Mouse (Mus musculus) mesoderm, embryonic 11.5 days (tissue): ENCODE data around the gene Tmco3.

Source experiments
- DNase-seq: peaks from one replicate; pipeline ENCODE4 v3.0.0-alpha.2; 2012; ENCODE audit warnings: low read depth, low spot score

Gene Tmco3

DNA sequence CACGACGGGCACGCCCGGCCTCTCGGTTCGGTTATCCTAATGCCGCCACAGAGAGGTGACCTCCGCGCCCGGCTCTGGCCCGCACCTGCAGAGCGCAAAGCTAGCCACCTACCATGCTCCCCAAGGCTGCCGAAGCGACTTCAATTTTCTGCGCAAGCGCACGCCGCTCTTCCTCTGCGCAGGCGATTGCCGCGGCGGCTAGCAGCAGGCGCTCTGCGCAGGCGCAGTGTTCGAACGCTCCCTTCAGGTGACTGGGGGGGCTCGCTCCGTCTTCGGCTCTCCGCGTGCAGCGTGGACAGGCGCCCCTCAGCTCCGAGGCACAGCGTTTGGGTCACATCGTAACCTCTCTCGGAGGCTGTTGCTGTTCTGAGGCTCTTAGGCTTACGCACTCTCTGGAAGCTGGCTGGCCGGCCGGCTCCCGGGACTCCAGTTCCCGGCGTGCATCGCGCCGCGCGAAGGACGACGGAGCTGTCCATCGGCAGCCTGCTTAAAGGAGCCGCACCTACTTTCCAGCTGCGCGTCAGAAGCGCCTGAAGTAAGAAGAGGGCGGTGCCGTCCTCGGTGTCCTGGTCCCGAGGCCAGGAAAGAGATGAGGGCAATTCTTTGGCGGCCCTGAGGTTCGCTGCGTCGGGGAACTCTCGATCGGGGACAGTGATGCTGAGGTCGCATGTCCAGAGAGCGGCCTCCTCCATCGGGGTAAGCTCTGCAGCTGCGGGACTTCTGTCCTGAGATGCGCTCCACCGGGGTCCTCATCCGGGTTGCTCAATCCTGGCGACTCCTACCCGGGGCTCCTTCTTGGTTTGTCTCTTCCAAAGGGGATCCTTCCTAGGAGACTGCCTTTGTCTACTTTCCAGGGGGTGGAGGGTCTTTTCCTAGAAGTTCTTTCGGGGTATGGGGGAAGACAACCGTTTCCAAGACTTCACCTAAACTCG lies at the start of gene Tmco3, which contains the start of gene Dcun1d2:
Gene Tmco3, plus strand, starts transcription at position 499 of the 932 bp plus-strand sequence.
Gene Dcun1d2, minus strand, starts transcription at position 440 of the 932 bp plus-strand sequence.
- DNase-seq: peak; percentile 97

DNA sequence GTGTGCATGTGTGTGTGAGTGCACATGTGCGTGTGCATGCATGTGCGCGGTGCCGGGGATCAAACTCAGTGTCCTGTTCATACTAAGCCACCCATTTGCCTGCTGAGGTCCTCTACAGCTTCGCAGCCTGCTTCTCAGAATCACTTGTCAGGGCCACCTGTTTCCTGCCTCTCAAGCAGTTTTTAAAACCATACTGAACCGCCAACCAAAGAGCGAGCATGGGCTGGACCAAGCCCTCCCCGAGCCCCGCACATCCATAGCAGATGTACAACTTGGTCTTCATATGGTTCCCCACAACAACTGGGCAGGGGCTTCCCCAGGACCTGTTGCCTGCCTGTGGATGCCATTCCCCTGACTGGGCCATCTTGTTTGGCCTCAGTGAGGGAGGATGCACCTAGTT lies 47.9 kb upstream of the Tmco3 start:
- DNase-seq: no peak

DNA sequence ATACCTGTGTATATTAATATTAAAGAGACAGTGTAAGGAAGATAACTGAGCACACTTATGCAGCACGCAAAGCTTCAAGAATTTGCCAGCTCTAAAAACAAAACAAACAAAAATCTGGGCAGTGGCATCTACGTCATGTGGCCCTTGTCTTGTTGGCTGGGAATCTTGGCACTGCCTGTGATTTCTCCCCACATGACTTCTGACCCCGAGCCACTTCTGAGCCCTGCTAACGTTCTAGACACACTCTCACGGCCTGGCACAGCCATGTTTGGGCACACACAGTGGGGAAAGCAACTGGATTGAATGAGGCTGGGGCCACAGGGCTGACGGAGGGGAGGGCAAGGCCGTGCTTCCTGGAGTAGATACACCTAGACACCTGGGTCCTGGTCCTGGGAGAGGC lies 47.3 kb upstream of the Tmco3 start:
- DNase-seq: no peak

DNA sequence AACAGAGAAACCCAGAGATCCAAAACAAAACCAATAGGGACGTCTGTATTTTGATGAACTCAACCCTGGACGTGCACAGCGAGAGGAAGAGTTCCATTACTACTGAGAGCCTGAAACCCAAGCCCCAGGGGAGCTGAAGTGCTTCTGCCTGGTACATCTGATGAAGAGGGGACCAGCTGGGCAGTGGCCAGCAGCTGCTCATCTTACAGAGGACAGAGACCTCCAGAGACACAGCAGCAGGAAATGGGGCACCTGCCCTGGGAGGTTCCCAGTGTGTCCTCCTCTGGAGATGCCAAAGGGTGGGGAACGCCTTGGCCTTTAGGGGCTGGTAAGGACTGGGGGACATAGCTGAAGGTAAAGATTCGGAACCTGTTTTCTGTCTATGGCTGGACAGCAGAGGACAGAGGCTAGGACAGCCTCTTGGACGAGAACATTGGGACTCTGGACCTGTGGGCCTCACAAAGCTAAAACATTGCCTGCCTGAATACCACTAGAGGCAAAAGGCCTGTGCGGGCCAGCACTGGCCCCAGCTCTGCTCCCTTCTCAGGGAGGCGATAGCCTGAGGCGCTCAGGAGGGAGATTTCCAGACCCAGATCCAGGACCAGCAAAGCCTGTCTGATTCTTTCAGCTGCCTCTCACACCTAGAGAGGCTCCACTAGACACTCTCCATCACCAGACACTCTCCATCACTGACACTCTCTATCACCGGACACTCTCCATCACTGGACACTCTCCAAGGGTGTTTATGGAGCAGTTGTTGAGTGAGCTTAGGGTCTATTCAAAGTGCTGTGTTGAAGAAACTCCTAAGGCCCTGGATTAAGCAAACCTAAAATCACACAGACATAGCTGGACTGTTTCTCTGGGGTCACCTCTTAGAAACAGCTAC lies 44.8 kb upstream of the Tmco3 start:
- no peak for DNase-seq

DNA sequence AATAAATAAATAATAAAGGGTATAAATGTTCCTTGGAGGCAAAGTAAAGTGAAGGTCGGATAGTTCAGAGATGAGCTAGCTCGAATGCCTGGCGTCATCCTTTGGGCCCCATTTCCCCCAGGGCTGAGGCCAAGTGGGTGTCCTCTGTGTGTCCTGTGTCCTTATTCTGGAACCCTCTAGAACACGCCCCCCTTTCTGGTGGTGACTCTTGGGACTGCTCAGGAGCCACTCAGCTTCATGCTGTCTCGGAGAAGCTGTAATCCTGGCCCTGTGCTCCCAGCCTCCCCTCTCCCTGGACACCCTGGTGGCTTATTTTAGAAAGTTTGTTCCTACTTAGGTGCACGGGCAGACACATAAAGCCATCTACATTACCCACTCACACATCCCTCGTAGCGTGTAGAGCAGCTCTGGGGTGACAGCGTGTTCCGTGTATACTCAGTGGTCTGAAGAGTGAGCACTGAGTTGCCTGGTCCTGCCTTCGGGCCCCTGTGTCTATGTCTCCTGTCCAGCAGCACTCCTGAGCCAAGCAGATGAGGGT lies 43.6 kb upstream of the Tmco3 start:
- no peak for DNase-seq

DNA sequence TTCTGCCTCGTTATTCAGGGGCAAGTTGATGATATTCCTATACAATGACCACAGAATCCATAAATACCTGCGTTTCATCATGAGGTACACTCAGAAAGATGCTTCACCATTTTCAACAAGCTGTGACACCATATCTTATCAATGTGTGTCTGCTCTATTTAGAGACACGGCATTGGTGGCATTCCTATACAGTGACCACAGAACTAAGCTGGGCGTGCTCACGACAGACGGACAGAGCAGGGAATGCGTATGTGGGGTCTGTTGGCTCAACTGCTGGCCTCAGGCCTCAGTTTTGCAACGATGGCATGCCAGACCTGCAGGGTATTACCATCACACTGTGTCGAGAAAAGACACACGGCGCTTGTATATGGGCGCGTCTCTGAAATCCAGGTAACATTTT lies 35.2 kb upstream of the Tmco3 start:
- no peak for DNase-seq

DNA sequence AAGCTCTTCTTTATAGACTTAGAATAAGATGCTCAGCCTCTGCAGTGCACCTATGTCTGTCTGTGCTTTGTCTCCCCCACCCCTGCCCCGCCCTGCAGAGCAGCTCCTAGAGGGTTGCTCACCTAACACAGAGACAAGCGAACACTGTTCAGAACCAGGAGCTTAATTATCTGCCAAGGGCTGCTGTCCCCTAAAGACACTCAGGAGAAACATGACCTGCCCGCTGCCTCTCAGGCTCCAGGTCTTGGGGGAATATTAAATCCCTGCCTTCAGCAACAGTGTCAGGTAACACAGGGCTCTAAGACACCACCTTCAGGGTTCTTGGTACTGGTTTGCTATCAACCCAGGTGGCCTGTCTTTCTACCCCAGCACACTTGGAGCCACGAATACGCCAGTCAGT lies 34.6 kb upstream of the Tmco3 start:
- DNase-seq: no peak

DNA sequence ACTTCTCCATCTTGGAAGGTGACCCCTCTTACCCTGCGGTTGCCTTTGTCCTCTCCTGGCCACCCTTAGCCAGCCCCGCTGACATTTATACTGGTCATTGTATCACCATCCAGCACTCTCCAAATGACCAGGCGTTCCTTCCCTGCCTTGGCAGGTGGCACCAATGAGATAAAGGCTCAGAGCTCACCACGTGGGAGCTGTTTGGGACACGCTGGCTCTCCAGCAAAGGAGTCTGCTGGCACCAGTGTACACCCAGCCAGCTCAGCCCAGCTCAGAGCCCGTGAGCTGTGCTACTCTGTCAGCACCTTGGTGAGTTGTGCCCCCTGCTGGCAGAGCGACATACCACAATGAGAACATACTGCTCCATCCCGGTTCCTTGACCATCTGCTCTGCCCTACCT lies 34.0 kb upstream of the Tmco3 start, which contains the start of gene Adprhl1:
Gene Adprhl1, minus strand, starts transcription at position 144 of the 400 bp plus-strand sequence.
- DNase-seq: peak; percentile 73

DNA sequence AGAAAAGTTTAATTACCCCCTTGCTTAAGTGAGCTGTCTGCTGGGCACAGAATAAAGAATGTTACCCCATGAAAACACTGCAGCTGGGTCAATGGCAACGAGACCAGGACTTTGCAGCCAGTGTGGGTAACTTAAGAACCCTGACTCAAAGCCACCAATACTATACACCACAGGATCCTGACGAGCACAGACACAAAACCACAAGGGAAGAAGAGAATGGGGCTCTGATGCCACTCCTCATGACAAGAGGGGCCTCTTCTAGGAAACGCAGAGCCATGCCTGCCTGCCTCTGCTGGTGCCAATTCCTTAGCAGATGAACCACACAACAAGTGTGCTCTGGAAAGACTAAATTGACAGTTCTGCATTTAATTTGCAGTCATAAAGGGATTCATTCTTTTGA lies 24.6 kb upstream of the Tmco3 start:
- no peak for DNase-seq

DNA sequence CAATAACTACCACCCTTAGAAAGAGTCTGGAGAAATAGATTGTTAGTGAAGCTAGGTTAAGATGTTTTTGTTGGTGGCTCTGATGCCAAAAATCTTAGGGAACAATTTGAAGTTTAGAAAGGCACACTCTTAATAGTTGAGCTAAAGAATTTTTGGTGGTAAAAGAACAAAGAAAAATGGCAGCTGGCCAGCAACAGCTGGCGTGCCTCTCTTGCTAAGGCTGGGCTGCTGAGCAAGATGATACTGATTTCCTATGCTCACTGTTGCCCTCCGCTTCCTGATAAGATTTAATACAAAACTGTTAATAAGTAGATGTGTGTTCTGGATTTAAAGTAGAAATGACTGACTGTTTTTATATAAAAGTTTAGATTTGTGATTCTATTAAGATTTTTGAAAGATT lies 20.4 kb upstream of the Tmco3 start:
- DNase-seq: no peak

DNA sequence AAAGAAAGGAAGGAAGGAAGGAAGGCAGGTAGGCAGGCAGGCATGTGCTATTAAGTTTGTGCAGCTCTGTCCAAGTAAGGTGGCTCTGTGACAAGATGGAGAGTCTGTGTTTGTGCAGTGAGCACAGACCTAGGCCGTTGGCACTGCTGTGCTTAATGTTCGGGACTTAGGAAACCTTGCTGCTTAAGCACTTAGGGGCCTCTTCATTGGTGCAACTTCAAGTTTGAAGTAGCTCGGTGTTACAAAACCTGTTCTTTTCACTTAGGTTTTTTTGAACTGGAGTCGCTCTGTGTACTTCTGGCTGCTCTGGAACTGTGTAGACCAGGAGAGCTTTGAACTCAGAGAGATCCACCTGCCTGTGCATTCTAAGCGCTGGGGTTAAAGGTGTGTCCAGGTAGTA lies 15.2 kb upstream of the Tmco3 start:
- no peak for DNase-seq

DNA sequence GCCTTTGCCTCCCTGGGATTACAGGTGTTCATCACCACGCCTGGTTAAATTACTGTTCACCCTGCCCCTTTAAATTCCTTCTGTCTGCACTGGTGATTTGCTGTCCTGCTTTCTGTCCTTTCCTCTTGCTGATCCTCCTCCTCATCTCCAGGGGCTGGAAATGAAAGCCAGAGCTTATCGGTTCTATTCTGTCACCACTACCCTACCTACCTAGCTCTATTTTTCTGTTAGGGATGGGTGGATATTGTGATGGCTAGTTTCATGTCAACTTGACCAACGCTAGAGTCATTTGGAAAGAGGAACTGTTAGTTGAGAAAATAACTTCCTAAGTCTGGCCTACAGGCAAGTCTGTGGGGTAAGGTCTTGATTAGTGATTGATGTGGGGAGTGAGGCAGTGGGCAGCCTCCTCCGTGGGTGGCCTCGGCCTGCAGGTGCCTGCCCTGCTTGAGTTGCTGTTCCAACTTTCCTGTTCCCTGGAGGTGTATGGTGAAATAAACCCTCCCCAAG lies 11.0 kb upstream of the Tmco3 start:
- DNase-seq: no peak

DNA sequence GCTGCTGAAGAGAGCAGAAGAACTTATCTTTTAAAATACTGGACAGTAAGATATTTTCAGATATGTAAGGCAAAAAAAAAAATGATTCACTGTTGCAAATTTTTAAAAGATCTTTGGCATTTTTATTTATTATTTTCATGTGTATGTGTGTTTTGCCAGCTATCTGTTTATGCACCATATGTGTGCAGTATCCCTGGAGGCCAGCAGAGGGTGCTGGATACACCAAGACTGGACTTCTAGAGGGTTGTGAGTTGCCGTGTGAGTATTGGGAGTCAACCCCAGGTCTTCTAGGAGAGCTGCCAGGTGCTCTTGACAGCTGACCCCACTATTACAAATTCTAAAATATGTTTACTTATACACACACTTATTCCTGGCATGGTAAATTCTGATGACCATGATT lies 4.8 kb upstream of the Tmco3 start:
- DNase-seq: no peak

DNA sequence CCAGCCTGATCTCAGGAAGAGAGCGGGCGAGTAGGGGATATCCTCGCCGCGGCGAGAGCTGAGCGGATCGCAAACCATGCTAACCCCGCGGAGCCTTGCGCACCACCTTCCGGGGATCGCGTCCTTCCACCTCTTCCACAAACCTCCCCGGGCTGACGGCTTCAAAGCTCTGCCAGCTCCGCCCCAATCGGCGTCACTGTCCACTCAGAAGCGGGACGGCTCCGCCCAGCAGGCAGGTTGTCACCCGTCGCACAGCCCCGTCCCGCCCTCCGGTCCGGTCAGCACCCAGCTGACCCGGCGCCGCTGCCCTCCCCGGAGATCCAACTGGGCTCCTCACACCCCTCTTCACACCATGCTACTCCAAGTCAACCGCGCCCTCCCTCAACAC lies 692 bp upstream of the Tmco3 start:
- DNase-seq: peak; percentile 84

DNA sequence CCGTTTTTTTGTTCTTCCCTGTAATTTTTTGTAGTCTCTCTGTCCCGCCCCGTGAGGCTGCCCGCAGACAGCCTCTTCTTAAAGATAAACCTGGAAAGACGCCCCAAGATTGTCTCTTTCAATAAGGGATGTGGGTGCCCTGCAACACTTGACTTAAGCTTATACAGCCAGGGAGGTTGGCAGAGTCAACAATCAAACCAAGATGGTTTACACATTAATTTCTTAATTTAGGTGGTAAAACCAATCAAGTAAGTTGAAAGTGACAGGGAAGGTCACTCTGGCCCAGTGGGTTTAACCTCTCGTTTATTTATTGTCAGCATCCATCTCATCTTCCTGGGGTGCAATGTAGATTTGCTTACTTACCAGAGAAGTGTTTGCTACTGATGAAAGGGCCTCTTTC lies 656 bp downstream of the Tmco3 start:
- no peak for DNase-seq

DNA sequence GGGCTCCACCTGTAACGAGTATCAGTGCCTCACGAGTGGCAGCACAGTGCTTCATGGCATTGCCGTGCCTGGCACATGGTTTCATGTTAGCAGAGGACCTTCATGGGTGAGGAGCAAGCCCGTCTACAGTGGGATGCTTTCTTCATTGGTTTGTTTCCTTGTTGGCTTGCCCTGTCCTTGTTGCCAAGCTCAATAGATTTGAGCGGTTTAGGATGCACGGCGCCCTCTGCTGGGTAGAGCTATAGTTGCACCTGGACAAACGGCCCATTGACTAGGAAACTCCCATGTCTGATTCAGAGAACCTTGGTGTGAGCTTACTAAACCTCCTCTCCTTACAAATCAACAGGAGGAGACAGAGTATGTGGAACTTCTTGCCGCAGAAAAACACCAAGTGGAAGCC lies 4.4 kb downstream of the Tmco3 start:
- DNase-seq: peak; percentile 81

DNA sequence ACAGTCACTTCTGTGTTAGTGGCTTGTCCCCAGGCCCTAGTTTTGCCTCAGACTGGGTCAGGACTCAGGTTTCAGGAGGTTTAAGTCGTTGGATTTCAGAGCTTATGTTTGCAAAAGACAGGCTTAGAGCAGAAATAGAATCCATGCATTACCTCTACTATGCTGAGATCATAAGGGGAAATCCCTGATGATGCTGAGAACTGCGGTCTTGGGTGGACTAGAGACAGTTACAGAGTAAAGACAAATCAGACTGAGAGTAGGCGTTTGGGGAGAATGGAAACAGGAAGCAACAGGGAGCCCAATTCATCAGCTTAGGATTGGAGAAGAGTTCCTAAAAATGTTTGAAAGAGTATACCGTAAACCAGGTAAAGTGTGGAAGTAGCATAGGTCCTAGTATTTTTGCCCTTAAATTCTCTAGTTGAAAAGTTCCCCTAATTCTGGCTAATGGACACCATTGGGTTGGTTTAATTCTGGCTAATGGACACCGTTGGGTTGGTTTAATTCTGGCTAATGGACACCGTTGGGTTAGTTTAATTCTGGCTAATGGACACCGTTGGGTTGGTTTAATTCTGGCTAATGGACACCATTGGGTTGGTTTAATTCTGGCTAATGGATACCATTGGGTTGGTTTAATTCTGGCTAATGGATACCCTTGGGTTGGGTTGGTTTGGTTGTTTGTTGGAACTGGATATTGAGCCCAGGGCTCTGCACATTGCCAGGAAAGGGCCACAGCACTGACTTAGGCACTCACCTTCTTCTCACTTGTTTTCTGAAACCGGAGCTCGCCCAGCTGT lies 5.9 kb downstream of the Tmco3 start:
- DNase-seq: no peak

DNA sequence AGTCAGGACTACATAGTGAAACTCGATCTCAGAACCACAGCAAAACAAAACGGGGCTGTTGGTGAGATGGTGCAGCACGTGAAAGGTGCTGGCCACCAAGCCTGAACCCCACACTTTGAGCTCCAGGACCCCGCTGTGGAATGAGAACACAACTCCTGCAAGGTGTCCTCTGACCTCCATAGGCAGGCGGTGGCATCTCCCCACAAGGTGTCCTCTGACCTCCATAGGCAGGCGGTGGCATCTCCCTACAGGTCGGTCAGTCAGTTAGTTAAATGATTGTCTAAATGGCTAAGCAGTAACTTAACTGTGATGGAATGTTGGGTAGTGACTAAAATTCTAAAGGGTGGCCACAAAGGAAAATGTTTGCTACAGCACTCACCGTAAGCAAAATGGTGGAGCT lies 11.6 kb downstream of the Tmco3 start:
- DNase-seq: no peak

DNA sequence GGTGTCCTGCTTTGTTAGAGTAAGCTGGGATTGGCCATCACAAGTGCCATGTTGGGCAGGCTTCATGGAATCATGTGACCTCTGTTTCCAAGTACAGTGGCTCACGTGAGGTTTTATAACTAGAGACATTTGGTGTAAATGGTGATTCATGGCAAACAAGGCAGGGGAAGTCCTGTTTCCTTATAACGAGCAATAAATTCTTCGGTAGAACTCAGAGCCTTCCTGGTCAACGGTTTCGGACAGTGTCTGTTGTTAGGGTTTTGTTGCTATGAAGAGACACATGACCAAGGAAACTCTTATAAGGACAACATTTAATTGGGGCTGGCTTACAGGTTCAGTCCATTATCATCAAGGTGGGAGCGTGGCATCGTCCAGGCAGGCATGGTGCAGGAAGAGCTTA lies 13.0 kb downstream of the Tmco3 start:
- DNase-seq: no peak

DNA sequence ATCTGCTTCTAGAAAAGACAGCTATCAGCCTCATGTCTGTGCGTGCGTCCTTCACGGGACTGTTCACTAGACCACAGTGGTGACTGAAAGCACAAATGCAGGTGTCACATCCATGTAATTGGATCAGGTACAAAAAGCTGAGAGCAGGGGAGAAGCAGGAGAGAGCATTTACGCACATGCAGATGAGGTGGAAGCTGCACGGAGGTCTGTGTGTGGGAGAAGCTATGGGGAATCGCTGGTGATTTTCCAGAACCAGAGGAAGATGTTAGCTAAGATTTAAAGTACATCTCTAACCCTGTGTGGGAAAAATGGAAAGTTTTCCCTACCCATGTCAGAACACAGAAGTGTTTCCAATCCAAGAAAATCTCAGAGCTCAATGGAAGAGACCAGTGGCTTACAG lies 17.5 kb downstream of the Tmco3 start:
- DNase-seq: no peak

DNA sequence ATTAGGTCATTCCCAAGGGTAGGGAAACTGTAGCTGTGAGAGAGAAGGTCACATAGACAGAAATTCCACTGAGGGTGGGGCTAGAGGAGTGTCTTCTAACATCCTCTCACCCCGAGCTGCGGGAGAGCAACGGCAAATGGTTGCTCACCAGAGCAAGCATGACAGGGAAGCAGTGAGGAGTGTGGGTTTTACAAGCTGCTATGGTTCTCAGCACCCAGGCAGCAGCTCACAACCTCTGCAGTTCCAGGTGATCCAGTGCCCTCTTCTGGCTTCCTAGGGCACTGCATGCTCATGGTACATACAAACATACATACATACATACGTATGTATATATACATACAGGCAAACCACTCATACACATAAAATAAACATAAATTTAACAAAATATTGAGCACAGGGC lies 17.9 kb downstream of the Tmco3 start:
- DNase-seq: no peak
